Mouse (Mus musculus) lung, adult 2 months (tissue): ENCODE results near the gene Sepsecs. TPM values are rescaled to one million over a fixed set of nuclear protein-coding genes. Genes with fewer than 3 reads are reported as not detected.
A peak's percentile ranks its signal among the peaks of the same experiment; 100 is the strongest.

Source experiments
- DNase-seq: peaks from one replicate; pipeline ENCODE4 v3.0.0; 2022
- H3K4me1 ChIP-seq: fragments of 200-500 bp; 2 replicates; pipeline ENCODE4 v1.6.1; 2011; ENCODE audit warnings: low read length; ENCODE audit not compliant: control insufficient read depth, insufficient read depth
- H3K4me3 ChIP-seq: fragments of 200-500 bp; replicated peaks from 2 replicates; pipeline ENCODE3; 2011; ENCODE audit warnings: low read depth, mild to moderate bottlenecking, control low read depth, low read length; ENCODE audit errors: extremely low read depth
- CTCF ChIP-seq: fragments of 200-500 bp; IDR thresholded peaks from 2 replicates; pipeline ENCODE4 v1.5.1; 2011; ENCODE audit warnings: mild to moderate bottlenecking, low read length, control low read depth; ENCODE audit not compliant: insufficient read depth
- POLR2A ChIP-seq: fragments of 200-500 bp; IDR thresholded peaks from 2 replicates; pipeline ENCODE4 v1.6.1; 2011; ENCODE audit warnings: low read depth, mild to moderate bottlenecking, control low read depth, low read length, borderline replicate concordance; ENCODE audit errors: extremely low read depth
- WGBS: fragments of 180-500 bp; shearing (Covaris S2); methylation state at CpG from one replicate; pipeline ENCODE4 v1.1.7; 2018; 5-methylcytosine and 5-hydroxymethylcytosine counted together
- polyA plus RNA-seq: library from polyadenylated mRNA; depleted of rRNA; stranded (reverse); fragments of >200 nt; gene quantifications from 2 replicates; pipeline ENCODE4 v1.2.3, GENCODE M21; 2012

The Sepsecs gene
- polyA plus RNA-seq, 1 experiment: 7.2 TPM

DNA sequence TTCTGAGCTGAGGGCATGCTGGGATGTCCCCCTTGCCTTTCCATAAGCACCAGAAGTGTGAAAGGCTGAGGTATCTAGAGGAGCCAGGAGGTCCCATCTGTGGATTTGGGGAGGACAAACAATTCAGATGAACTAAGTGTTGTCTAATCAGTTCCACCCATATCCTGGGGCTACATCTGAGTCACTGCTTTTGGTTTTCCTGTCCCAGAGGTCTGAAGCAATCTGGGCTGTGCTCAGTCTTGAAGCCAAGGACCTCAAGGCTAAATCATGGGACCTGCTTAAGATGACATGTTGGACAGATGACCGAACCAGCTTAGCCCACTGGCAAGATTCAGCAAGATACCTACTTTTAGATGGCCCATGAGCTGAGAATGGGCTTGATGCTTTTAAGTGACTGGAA, 39.0 kb downstream of the Sepsecs start:
- no peak for DNase-seq
- TF ChIP-seq POLR2A: no peak
- TF ChIP-seq CTCF: no peak
- no peak overlapping the region for H3K4me3 ChIP-seq
- 92% methylated on average over 1 of the region's 1 CpGs for WGBS
- H3K4me1 ChIP-seq: peaks cover 3% of the 10 kb centered on the region; the same call in 1 of the 2 replicates

DNA sequence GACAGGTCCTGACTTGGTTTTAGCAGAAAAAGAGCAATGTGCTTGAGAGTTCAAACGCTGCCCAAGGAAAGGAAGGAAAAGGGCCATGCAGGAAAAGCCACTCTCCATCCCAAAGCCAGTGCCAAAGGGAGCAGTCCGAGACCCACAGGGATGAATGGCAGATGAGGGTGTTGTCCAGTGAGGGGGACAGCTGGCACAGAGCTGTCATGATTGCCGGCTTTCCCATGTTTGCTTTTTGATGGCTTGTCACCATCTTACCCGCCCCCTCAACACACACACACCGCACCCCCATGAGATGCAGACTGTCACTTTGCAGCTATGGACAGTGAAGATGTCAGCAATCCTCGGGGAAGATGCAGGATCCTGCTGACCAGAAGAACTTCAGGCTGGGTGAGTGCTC, 40.3 kb downstream of the Sepsecs start:
- peaks cover 3% of the 10 kb centered on the region; the same call in 1 of the 2 replicates for H3K4me1 ChIP-seq
- TF ChIP-seq CTCF: no peak
- no peak for TF ChIP-seq POLR2A
- no peak for DNase-seq
- H3K4me3 ChIP-seq: no peak overlapping the region
- 65% methylated on average over 6 of the region's 6 CpGs for WGBS

GRCm38 (mm10) chr5:52628783-52629182, 40.7 kb downstream of the Sepsecs start:
- WGBS: 67% methylated on average over 3 of the region's 3 CpGs
- H3K4me1 ChIP-seq: peaks cover 3% of the 10 kb centered on the region; the same call in 1 of the 2 replicates
- TF ChIP-seq CTCF: no peak
- TF ChIP-seq POLR2A: no peak
- DNase-seq: no peak
- H3K4me3 ChIP-seq: no peak overlapping the region

DNA sequence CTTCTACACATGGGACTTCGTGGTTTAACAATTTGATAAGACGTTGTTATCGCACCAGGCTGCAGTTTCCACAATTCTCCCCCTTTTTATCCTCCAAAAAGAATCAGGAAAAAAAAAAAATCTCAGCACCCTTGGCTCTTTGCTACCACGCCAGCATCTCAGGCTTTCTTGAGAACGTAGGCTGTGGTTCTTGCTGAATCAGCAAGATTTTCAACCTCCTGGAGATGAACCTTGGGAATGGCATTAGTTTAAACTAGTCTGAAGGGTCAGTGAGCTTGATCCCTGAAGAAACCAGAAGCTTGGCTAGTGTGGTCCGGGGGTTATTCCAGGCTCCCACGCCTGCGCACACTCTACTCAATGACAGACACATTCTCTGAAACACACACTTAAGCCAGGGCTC, 41.8 kb downstream of the Sepsecs start:
- DNase-seq: no peak
- Histone ChIP-seq H3K4me1 (peaks cover 3% of the 10 kb centered on the region; the same call in 1 of the 2 replicates), H3K4me3 (no peak overlapping the region)
- TF ChIP-seq CTCF (no peak), POLR2A (no peak)
- WGBS: 87% methylated on average over 8 of the region's 8 CpGs

GRCm38 (mm10) chr5:52626092-52626491, 43.4 kb downstream of the Sepsecs start:
- 43% methylated on average over 8 of the region's 8 CpGs for WGBS
- no peak for DNase-seq
- Histone ChIP-seq H3K4me1 (peaks cover 3% of the 10 kb centered on the region; the same call in 1 of the 2 replicates), H3K4me3 (no peak overlapping the region)
- TF ChIP-seq CTCF (no peak), POLR2A (no peak)

GRCm38 (mm10) chr5:52624956-52625355, 44.6 kb downstream of the Sepsecs start:
- H3K4me3 ChIP-seq: no peak overlapping the region
- TF ChIP-seq POLR2A (no peak), CTCF (no peak)
- H3K4me1 ChIP-seq: peaks cover 3% of the 10 kb centered on the region; the same call in 1 of the 2 replicates
- DNase-seq: no peak
- 73% methylated on average over 1 of the region's 1 CpGs for WGBS

- Histone ChIP-seq H3K4me3 (no peak overlapping the region), H3K4me1 (peaks cover 4% of the 10 kb centered on the region; the same call in 1 of the 2 replicates)
- DNase-seq: no peak
- WGBS: 67% methylated on average over 2 of the region's 2 CpGs
- TF ChIP-seq CTCF (no peak), POLR2A (no peak)
These were observed 46.4 kb downstream of the Sepsecs start for GRCm38 (mm10) chr5:52623099-52623498.

DNA sequence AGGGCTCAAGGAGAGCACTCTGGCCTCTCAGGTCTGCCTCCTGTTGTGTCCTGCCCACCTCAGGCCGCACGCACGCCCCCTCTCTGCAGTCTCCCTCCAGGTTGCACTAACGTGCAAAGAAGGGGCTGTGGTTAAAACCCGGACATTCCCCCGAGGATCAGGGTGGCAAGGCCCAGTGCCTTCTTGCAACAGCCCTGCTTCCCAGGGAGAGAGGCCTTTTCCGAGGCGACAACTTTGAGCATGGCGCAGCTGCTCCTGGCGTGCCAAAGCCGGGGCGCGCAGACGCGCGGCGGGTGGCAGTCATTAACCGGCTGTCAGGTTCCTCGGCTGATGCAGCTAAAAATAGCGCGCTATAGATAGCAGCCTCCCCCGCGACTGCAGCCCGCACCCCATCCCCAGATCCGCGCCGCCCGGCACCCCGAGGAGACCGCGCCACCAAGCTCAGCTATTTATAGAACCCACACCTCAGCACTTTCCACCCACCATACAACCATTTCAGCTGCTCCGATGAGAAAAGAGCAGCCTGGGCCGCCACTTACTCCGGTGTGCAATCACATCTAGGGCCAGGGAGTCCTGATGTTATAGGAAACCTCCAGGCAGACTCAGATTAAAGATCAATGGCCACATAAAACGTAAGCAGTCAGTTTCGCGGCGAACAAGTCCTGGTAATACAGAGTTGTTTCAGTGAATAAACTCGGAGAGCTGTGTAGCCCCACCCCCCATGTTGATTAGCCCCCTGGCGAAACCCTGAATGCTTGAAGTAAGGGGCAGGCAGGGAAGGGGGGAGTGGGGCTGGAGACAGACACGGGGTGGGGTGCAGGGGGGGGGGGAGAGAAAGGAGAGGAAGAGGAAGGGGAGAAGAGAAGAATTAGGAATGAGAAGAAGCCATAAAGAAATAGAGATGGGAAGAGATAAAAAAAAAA, 50.9 kb downstream of the Sepsecs start:
- 4% methylated on average over 41 of the region's 41 CpGs for WGBS
- Histone ChIP-seq H3K4me1 (0 out of 2 replicates have a peak, but pooled peaks cover 2% of the 10 kb centered on the region), H3K4me3 (peak overlapping the region; percentile 8)
- DNase-seq: no peak
- no peak for TF ChIP-seq POLR2A
- no peak for TF ChIP-seq CTCF

DNA sequence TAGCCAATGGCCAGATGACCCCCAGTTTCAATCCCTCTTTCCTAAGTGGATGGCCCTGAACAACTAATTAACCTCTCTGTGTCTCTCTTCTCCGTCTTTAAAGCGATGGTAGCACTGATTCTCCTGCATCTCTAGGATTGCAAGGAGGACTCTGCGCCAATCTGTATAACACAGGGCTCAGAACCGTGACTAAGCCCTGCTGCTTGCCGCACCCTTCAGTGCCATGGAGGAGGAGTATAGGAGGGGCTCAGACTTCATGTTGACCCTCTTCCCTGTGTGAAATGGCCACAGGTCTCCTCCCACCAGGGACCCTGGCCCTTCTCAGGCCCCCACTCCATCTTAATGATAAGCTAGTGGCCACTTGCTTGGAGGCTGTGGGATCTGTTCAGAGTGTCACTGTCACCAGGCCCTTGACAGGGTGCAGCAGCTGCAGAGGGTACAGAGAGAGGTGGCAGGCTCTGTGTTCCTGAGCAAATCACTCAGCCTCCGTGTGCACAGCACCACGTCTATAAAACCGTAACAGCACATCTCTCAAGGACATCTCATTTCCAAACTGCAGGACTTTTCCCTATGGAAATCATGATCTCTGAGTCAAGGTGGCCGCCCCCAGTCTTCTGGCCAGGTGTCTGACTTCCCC, 51.7 kb downstream of the Sepsecs start:
- no peak for TF ChIP-seq CTCF
- no peak for TF ChIP-seq POLR2A
- WGBS: 66% methylated on average over 9 of the region's 9 CpGs
- no peak overlapping the region for H3K4me3 ChIP-seq
- H3K4me1 ChIP-seq: 0 out of 2 replicates have a peak, but pooled peaks cover 2% of the 10 kb centered on the region
- no peak for DNase-seq
